Mouse (Mus musculus): Measurements from ENCODE around the gene Nog.

DNA sequence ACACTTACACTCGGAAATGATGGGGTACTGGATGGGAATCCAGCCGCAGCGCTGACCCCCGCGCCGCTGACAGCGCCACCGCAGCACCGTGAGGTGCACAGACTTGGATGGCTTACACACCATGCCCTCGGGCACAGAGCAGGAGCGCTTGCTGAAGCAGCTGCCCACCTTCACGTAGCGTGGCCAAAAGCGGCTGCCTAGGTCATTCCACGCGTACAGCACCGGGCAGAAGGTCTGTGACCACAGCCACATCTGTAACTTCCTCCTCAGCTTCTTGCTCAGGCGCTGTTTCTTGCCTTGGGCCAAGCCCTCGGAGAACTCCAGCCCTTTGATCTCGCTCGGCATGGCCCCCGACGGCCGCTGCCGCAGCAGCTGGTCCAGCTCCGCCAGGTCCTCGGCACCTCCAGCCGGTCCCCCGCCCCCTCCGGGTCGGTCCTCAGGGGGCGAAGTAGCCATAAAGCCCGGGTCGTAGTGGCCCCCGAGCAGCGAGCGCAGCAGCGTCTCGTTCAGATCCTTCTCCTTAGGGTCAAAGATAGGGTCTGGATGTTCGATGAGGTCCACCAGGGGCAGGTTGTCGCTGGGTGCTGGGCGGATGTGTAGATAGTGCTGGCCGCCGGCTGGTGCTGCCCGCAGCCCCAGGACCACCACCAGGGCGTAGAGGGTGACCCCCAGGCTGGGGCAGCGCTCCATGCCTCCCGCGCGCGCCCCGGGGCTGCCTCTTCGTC, 639 bp downstream of the Nog start:
- TF ChIP-seq CTCF (IDR thresholded peaks at IDR 0.05; ENCODE audit: borderline replicate concordance, insufficient read depth, low read depth, low read length), result no peak
- no peak for TF ChIP-seq POLR2A (IDR thresholded peaks at IDR 0.05; ENCODE audit: borderline replicate concordance, insufficient read depth, low read length)

All from cerebellum, adult 2 months (tissue).